15 mouse cellular contexts compared by ENCODE assay signal in the genomic region with DNA sequence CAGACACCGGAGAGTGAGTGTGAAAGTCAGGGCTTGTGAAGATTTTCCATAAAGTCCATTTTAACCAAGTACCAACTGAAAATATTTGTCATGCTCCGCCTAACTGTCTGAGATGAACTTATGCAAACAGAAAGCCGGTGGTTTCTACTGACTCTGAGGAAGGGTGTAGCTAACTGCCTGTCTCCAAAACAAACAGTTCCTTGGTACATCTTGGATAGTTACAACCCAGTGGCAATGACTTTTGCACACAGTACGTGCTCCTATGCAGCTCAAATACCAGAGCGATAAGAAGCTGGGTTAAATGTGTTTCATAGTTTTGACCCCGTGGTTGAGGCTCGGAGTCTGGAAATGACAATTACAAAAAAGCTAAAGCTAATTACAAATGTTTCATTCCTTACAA.
"Had no signal": no experiment of that assay in that cellular context is flagged by ENCODE, and none has a peak within 500 bp of the region (broad histone marks: within the 10 kb centered on the region; RNA-seq: fewer than 3 reads in every experiment).

No protein-coding gene starts in this region.

- H3K27me3 ChIP-seq: lung, embryonic 15.5 days; megakaryocyte, embryonic 14.5 days; midbrain, embryonic 13.5 days; midbrain, embryonic 15.5 days; neural tube, embryonic 12.5 days had no signal

- H3K4me3 ChIP-seq: lung, embryonic 15.5 days; megakaryocyte, embryonic 14.5 days; midbrain, embryonic 13.5 days; midbrain, embryonic 15.5 days; neural tube, embryonic 12.5 days had no signal

- ATAC-seq: lung, postnatal 0 days; midbrain, embryonic 13.5 days; midbrain, embryonic 15.5 days had no signal

- H3K9me3 ChIP-seq: lung, embryonic 15.5 days; megakaryocyte, embryonic 14.5 days; midbrain, embryonic 13.5 days; midbrain, embryonic 15.5 days; neural tube, embryonic 12.5 days had no signal

- H3K9ac ChIP-seq: lung, embryonic 15.5 days; midbrain, embryonic 13.5 days; midbrain, embryonic 15.5 days; neural tube, embryonic 12.5 days had no signal

- DNase-seq: lung, adult 2 months; lung, postnatal 14 days; lung, postnatal 36 days; right cerebral cortex, postnatal 14 days; thymus, adult 18-20 months; thymus, postnatal 14 days; thymus, postnatal 36 days had no signal

- H3K4me2 ChIP-seq: lung, embryonic 15.5 days; midbrain, embryonic 11.5 days; midbrain, embryonic 13.5 days; midbrain, embryonic 15.5 days; neural tube, embryonic 12.5 days had no signal

- H3K27ac ChIP-seq: lung, embryonic 15.5 days; macrophage; midbrain, embryonic 13.5 days; midbrain, embryonic 15.5 days; neural tube, embryonic 12.5 days had no signal
